Comparison of ENCODE assay signal across 29 mouse cellular contexts in genomic region chr1:59167654-59168425, GRCm38 (mm10). TPM values are rescaled to one million over a fixed set of nuclear protein-coding genes. Genes with fewer than 3 reads are reported as not detected.
DNase-seq lines count a peak whose midpoint lies in the region; ATAC-seq and TF ChIP-seq lines count a peak whose summit lies in the region.
"Had no signal": no experiment of that assay in that cellular context is flagged by ENCODE, and none has a peak within 500 bp of the region (broad histone marks: within the 10 kb centered on the region; RNA-seq: fewer than 3 reads in every experiment).

No protein-coding gene starts in this region.

- TF ChIP-seq CTCF in liver, postnatal 0 days (IDR thresholded peaks at IDR 0.05; ENCODE audit: low read depth): no peak

- H3K4me2 ChIP-seq in kidney, embryonic 14.5 days (replicated peaks; ENCODE audit: low read depth, low read length): no peak overlapping the region
- H3K4me2 ChIP-seq in liver, embryonic 12.5 days: no peak overlapping the region
- H3K4me2 ChIP-seq in liver, postnatal 0 days (ENCODE audit: low read depth, low read length): no peak overlapping the region
- H3K4me2 ChIP-seq: embryonic facial prominence, embryonic 12.5 days; forebrain, embryonic 15.5 days; heart, embryonic 12.5 days; hindbrain, embryonic 14.5 days; liver, embryonic 15.5 days; lung, embryonic 15.5 days; midbrain, embryonic 15.5 days; neural tube, embryonic 15.5 days; stomach, embryonic 15.5 days had no signal

- WGBS in kidney, embryonic 14.5 days: 61% methylated on average over 4 of the region's 4 CpGs
- 73% methylated on average over 4 of the region's 4 CpGs for WGBS in liver, embryonic 12.5 days (ENCODE audit: insufficient replicate concordance)
- 66% methylated on average over 4 of the region's 4 CpGs for WGBS in liver, postnatal 0 days (ENCODE audit: insufficient replicate concordance)

- H3K4me3 ChIP-seq in kidney, embryonic 14.5 days (ENCODE audit: low read length): no peak overlapping the region
- no peak overlapping the region for H3K4me3 ChIP-seq in liver, embryonic 12.5 days
- no peak overlapping the region for H3K4me3 ChIP-seq in liver, postnatal 0 days (ENCODE audit: low read depth, low read length)
- H3K4me3 ChIP-seq: embryonic facial prominence, embryonic 12.5 days; forebrain, embryonic 15.5 days; heart, adult 2 months; heart, embryonic 12.5 days; liver, embryonic 15.5 days; lung, embryonic 15.5 days; midbrain, embryonic 10.5 days; midbrain, embryonic 15.5 days; neural tube, embryonic 15.5 days; stomach, embryonic 15.5 days had no signal

- no peak overlapping the region for H3K9ac ChIP-seq in kidney, embryonic 14.5 days (ENCODE audit: low read depth, low read length)
- H3K9ac ChIP-seq in liver, embryonic 12.5 days: no peak overlapping the region
- H3K9ac ChIP-seq in liver, postnatal 0 days (replicated peaks): no peak overlapping the region
- H3K9ac ChIP-seq: embryonic facial prominence, embryonic 12.5 days; forebrain, embryonic 15.5 days; heart, embryonic 12.5 days; hindbrain, embryonic 14.5 days; liver, embryonic 15.5 days; lung, embryonic 15.5 days; midbrain, embryonic 15.5 days; neural tube, embryonic 15.5 days; stomach, embryonic 15.5 days had no signal

- peaks cover 8% of the 10 kb centered on the region; the same call in 1 of the 2 replicates for H3K4me1 ChIP-seq in kidney, embryonic 14.5 days (ENCODE audit: control insufficient read depth, insufficient read depth, low read length)
- H3K4me1 ChIP-seq in liver, embryonic 12.5 days: peaks cover 28% of the 10 kb centered on the region
- peaks cover 11% of the 10 kb centered on the region for H3K4me1 ChIP-seq in liver, postnatal 0 days (ENCODE audit: insufficient read depth)
- H3K4me1 ChIP-seq: forebrain, embryonic 15.5 days; lung, embryonic 15.5 days; neural tube, embryonic 15.5 days; stomach, embryonic 15.5 days had no signal

- no peak for TF ChIP-seq EP300 in liver, postnatal 0 days (IDR thresholded peaks at IDR 0.05; ENCODE audit: low read depth)

- H3K27me3 ChIP-seq in kidney, embryonic 14.5 days (ENCODE audit: control insufficient read depth, insufficient read depth, low read length): no peaks in the 10 kb centered on the region
- H3K27me3 ChIP-seq in liver, embryonic 12.5 days (replicated peaks): no peaks in the 10 kb centered on the region
- no peaks in the 10 kb centered on the region for H3K27me3 ChIP-seq in liver, postnatal 0 days (ENCODE audit: insufficient read depth, low read length)
- H3K27me3 ChIP-seq: embryonic facial prominence, embryonic 12.5 days; forebrain, embryonic 15.5 days; heart, embryonic 12.5 days; liver, embryonic 15.5 days; lung, embryonic 15.5 days; midbrain, embryonic 15.5 days; neural tube, embryonic 15.5 days; stomach, embryonic 15.5 days had no signal

- H3K36me3 ChIP-seq in kidney, embryonic 14.5 days (ENCODE audit: control insufficient read depth, insufficient read depth, low read length): peaks cover 21% of the 10 kb centered on the region; the same call in 1 of the 2 replicates
- H3K36me3 ChIP-seq in liver, embryonic 12.5 days: peaks cover 47% of the 10 kb centered on the region
- peaks cover 36% of the 10 kb centered on the region for H3K36me3 ChIP-seq in liver, postnatal 0 days (replicated peaks; ENCODE audit: insufficient read depth, low read length)

- DNase-seq in kidney, adult 18-20 months: no peak
- DNase-seq in liver, postnatal 0 days: no peak
- DNase-seq in mesoderm, embryonic 11.5 days (ENCODE audit: low read depth, low spot score): peak; percentile 9
- peak; percentile 56 for DNase-seq in thymus, postnatal 14 days
- DNase-seq in left cerebral cortex, adult 8-10 months (ENCODE audit: low spot score in 2 of 2): no peak
- DNase-seq: adrenal gland, postnatal 25 days; cerebellum, adult 11-12 months; cerebellum, adult 9-11 months; embryo, embryonic 11 days; gastrocnemius, postnatal 25 days; heart, adult 2 months; layer of hippocampus, postnatal 36 days; liver; retina, postnatal 1 day; right cerebral cortex, postnatal 14 days had no signal

- peak overlapping the region; percentile 42; the same call in 1 of the 2 replicates for H3K27ac ChIP-seq in kidney, embryonic 14.5 days (ENCODE audit: low read depth, low read length)
- 0 out of 2 replicates have a peak overlapping the region, but pooled peaks have one; percentile 14 for H3K27ac ChIP-seq in liver, embryonic 12.5 days
- no peak overlapping the region for H3K27ac ChIP-seq in liver, postnatal 0 days (ENCODE audit: low read depth)
- H3K27ac ChIP-seq: embryonic facial prominence, embryonic 12.5 days; forebrain, embryonic 15.5 days; heart, adult 2 months; hindbrain, embryonic 14.5 days; liver, embryonic 15.5 days; lung, embryonic 15.5 days; midbrain, embryonic 10.5 days; midbrain, embryonic 15.5 days; neural tube, embryonic 15.5 days; stomach, embryonic 15.5 days had no signal

- 0 out of 2 replicates have a peak, but pooled peaks have one; percentile 43 for ATAC-seq in kidney, embryonic 14.5 days (ENCODE audit: low FRiP score, low TSS enrichment)
- ATAC-seq in liver, embryonic 12.5 days: no peak
- no peak for ATAC-seq in liver, postnatal 0 days
- ATAC-seq: CD4-positive, CD25-positive, alpha-beta regulatory T cell, adult 4 months; forebrain, embryonic 15.5 days; midbrain, embryonic 15.5 days had no signal

- no peaks in the 10 kb centered on the region for H3K9me3 ChIP-seq in kidney, embryonic 14.5 days (ENCODE audit: control insufficient read depth, low read length)
- no peaks in the 10 kb centered on the region for H3K9me3 ChIP-seq in liver, embryonic 12.5 days (replicated peaks)
- H3K9me3 ChIP-seq in liver, postnatal 0 days (ENCODE audit: low read length): no peaks in the 10 kb centered on the region
- H3K9me3 ChIP-seq: embryonic facial prominence, embryonic 12.5 days; forebrain, embryonic 15.5 days; heart, embryonic 12.5 days; liver, embryonic 15.5 days; lung, embryonic 15.5 days; midbrain, embryonic 10.5 days; midbrain, embryonic 15.5 days; neural tube, embryonic 15.5 days; stomach, embryonic 15.5 days had no signal

RNA-seq across cellular contexts. Expression of gene Mpp4, which starts 4.7 kb away (rescaled TPM):
- 0.59 and 0.62 TPM in 2 replicates for polyA plus RNA-seq in kidney, embryonic 14.5 days (2014; fragmentation: Nextera tagmentation; extraction: Ambion mirVana)
- polyA plus RNA-seq in liver, embryonic 12.5 days (2016; fragmentation: Nextera tagmentation; extraction: Ambion mirVana): 0.25 and 0.45 TPM in 2 replicates
- polyA plus RNA-seq in liver, postnatal 0 days (2015; fragmentation: Nextera tagmentation; extraction: Ambion mirVana): 0.28 and 0.31 TPM in 2 replicates
- total RNA-seq in left cerebral cortex, adult 8-10 months (2022): 1 to 10 TPM in 3 of 4 experiments, under 1 TPM in 1; 0.78 to 1.7 (median 1.6) TPM
- total RNA-seq: adrenal gland, postnatal 25 days; heart, adult 2 months had no signal
- polyA plus RNA-seq: CD4-positive, CD25-positive, alpha-beta regulatory T cell, adult 4 months; heart, postnatal 0 days had no signal

RNA-seq across cellular contexts. Expression of gene Tmem237, which starts 47.6 kb away (rescaled TPM):
- 49.9 and 53.8 TPM in 2 replicates for polyA plus RNA-seq in kidney, embryonic 14.5 days (2014; fragmentation: Nextera tagmentation; extraction: Ambion mirVana)
- 10.4 and 11.5 TPM in 2 replicates for polyA plus RNA-seq in liver, embryonic 12.5 days (2016; fragmentation: Nextera tagmentation; extraction: Ambion mirVana)
- polyA plus RNA-seq in liver, postnatal 0 days (2015; fragmentation: Nextera tagmentation; extraction: Ambion mirVana): 4.2 and 5.4 TPM in 2 replicates
- 10 to 100 TPM; 27.3 to 35.2 (median 30.9) TPM for total RNA-seq in left cerebral cortex, adult 8-10 months (2022)

Comparison
In these comparisons a context has a peak if more than half of its experiments do, and no peak if none do; other contexts are left out.
1. DNase-seq: peak in mesoderm, embryonic 11.5 days (single experiment) and thymus, postnatal 14 days (single experiment); none in kidney, adult 18-20 months (single experiment), liver, postnatal 0 days (single experiment) and left cerebral cortex, adult 8-10 months (0 of 2).